Mouse (Mus musculus) embryonic fibroblast, embryonic 13.5 days (primary cell): ENCODE data around the gene Rpl32. TPM values are rescaled to one million over a fixed set of nuclear protein-coding genes. Genes with fewer than 3 reads are reported as not detected.
A peak's percentile ranks its signal among the peaks of the same experiment; 100 is the strongest.

Experiments used
- H3K27ac ChIP-seq: 2 replicates; pipeline ENCODE4 v1.5.1; 2012; ENCODE audit warnings: low read length, control low read depth, inconsistent platforms; ENCODE audit not compliant: insufficient read depth
- H3K4me1 ChIP-seq: 2 replicates; pipeline ENCODE4 v1.6.1; 2011; ENCODE audit warnings: low read length; ENCODE audit not compliant: control insufficient read depth, insufficient read depth
- H3K4me3 ChIP-seq: 2 replicates; pipeline ENCODE4 v1.5.1; 2011; ENCODE audit warnings: mild to moderate bottlenecking, control low read depth, low read length; ENCODE audit not compliant: insufficient read depth
- CTCF ChIP-seq: IDR thresholded peaks from 2 replicates; pipeline ENCODE4 v1.5.1; 2011; ENCODE audit warnings: mild to moderate bottlenecking, control low read depth, low read length, moderate library complexity, borderline replicate concordance; ENCODE audit not compliant: insufficient read depth
- POLR2A ChIP-seq: IDR thresholded peaks from 2 replicates; pipeline ENCODE4 v1.6.1; 2011; ENCODE audit warnings: low read depth, mild to moderate bottlenecking, control low read depth, low read length, moderate library complexity
- polyA plus RNA-seq: library from polyadenylated mRNA; stranded (reverse); fragments of >200 nt; gene quantifications from 2 replicates; pipeline ENCODE4 v1.2.4, GENCODE M21; 2011; ENCODE audit warnings: low read depth; ENCODE audit not compliant: missing spikeins, insufficient read length

Gene Rpl32
- polyA plus RNA-seq, 1 experiment = 2,350 TPM

DNA sequence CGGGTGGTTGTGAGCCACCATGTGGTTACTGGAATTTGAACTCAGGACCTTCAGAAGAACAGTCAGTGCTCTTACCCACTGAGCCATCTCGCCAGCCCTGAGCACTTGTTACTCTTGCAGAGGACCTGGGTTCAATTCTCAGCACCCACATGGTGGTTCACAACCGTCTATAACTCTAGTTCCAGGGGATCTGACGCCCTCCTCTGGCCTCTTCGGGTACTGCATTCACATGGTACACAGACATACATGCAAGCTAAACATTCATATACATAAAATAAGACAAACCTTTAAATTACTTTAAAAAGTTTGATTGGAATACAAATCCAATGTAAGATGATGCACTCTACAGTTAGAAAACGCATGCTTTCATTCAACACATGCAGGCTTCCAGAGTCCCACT is 36.3 kb downstream of the Rpl32 start:
- peaks cover 13% of the 10 kb centered on the region; the same call in 1 of the 2 replicates for H3K4me1 ChIP-seq
- no peak overlapping the region for H3K27ac ChIP-seq
- no peak overlapping the region for H3K4me3 ChIP-seq
- no peak for TF ChIP-seq POLR2A
- no peak for TF ChIP-seq CTCF

DNA sequence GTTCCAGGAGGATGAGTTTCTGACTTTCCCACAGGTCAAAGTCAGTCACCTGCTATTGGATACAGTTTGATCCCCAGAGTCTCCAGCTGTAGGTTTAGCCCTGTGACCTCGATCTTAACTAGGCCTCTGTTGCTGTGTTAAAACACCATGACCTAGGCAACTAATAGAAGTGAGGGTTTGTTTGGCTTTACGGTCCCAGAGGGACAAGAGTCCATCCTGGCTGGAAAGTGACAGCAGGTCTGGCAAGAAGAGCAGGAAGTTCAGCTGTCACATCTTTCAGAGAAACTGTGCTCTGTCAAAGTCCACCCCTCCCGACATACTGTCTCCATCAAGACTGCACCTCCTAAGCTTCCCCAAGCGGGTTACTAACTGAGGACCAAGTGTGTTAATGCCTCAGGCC is 37.7 kb downstream of the Rpl32 start:
- no peak overlapping the region for H3K4me3 ChIP-seq
- TF ChIP-seq CTCF (no peak), POLR2A (no peak)
- no peak overlapping the region for H3K27ac ChIP-seq
- peaks cover 9% of the 10 kb centered on the region; the same call in 1 of the 2 replicates for H3K4me1 ChIP-seq

DNA sequence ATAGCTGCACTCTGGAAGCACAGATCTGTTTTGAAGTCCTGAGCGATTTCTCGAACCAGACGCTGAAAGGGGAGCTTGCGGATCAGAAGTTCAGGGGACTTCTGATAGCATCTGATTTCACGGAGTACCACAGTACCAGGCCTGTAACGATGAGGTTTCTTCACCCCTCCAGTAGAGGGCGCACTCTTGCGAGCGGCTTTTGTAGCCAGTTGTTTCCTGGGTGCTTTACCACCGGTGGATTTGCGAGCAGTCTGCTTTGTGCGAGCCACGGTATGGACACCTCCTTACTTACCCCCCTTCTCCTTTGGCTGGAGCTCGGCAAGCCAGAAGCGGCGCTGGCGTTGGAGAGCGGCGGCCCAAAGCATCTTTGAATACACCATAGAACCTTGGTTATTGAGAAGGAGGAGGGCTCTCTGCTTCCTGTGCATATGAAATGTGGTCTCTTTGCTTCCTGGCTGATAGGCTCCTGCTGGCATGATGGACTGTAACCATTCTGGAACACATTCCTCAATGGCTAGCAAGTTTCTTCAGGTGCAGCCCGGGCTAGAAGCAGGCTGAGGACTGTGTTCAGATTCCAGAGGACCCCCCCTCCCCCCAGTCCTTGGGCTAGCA is 38.4 kb downstream of the Rpl32 start:
- H3K4me1 ChIP-seq = peaks cover 5% of the 10 kb centered on the region; the same call in 1 of the 2 replicates

DNA sequence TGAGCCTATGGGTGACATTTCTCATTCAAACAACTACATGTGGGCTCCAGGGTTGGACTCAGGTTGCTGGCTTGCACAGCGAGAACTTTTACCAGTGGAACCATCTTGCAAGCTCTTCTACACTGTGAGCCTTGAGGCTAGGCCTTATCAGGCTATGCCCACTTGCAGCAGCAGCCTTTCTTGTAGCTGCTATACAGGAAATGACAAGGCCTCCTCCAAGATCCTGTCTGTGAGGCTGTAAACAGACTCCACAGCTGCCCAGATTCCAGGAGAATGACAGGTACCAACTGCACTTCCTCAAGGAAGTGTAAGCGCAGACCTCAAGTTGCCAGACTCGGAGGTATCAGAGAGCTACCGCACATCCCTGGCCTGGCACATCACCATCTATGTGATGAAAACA is 40.3 kb downstream of the Rpl32 start:
- no peak overlapping the region for H3K27ac ChIP-seq
- no peak for TF ChIP-seq CTCF
- no peak for TF ChIP-seq POLR2A

More for the DNA sequence above, 38.4 kb downstream of the Rpl32 start:
- Histone ChIP-seq H3K4me3 (no peak overlapping the region), H3K27ac (no peak overlapping the region)
- TF ChIP-seq POLR2A (no peak), CTCF (no peak)

DNA sequence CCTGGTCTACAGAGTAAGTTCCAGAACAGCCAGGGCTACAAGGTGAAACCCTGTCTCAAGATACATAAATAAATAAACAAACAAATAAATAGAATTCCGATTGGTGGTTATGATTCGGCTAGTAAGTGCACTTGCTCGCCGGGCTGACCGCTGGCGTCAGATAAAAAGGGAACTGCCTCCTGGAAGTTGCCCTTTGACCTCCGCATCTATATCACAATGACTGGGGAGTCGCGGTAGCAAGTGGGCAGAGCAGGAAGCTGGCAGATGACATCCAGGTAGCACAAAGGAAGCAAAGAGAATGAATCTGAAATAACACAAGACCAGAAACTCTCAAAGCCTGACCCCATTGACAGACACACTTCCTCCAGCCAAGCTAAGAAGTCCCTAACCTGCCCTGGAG is 41.2 kb downstream of the Rpl32 start:
- H3K27ac ChIP-seq = no peak overlapping the region
- H3K4me1 ChIP-seq = peaks cover 8% of the 10 kb centered on the region
- H3K4me3 ChIP-seq = no peak overlapping the region
- TF ChIP-seq POLR2A (no peak), CTCF (no peak)

More for the DNA sequence above, 40.3 kb downstream of the Rpl32 start:
- Histone ChIP-seq H3K4me1 (peaks cover 5% of the 10 kb centered on the region; the same call in 1 of the 2 replicates), H3K4me3 (no peak overlapping the region)

DNA sequence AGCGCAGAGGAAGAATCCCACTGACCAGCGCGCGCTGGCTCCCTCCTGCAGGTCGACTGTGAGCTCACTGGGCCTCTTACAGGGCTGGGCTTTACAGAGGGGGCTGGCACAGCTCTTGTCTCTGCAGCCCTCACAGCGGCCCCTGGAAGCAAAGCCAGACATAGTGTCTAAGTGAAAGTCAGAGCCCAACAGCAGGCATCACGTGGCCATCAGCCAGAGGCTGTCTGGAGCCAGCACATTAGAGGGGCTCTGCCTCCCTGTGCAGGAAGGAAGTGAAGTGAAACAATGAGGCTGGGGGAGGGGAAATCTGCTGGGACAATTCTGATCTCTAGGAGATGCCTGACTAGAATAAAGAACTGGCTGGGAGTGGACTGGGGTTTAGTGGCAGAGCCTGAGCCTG is 44.4 kb downstream of the Rpl32 start:
- no peak overlapping the region for H3K27ac ChIP-seq
- no peak overlapping the region for H3K4me3 ChIP-seq
- peaks cover 14% of the 10 kb centered on the region for H3K4me1 ChIP-seq
- TF ChIP-seq POLR2A (no peak), CTCF (no peak)

DNA sequence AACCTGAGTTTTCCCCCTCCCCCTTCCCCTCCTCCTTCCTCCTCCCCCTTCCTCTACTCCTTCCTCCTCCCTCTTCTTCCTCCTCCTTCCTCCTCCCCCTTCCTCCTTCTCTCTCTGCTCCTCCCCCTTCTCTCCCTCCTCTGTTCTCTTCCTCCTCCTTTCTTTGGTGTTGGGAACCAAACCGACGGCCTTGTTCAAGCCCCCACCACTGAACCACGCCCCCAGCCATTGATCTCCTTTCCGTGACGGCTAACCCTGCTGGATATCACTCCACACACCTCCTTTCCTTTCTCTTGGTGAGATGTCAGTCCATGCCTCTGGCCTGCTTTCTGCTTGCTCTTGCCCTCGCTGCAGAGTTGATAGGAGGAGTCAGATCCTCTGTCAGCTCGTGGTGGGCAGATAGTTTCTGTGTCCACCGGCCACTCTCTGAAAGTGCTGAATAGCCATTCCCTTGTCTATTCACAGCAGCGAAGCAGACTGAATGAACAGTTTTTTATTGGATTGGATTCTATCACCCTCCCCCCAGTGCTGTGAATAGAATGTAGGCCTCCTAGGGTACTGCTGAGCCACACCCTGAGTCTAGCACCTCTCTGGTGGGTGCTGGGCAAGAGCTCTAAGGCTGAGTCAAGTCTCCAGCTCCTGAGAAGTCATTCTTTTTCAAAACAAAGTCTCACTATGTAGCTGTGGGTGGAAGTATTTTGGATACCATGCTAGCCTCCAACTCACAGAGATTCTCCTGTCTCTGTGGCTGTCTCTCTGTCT is 46.4 kb downstream of the Rpl32 start, which contains the start of gene Tmem40:
Gene Tmem40 (minus strand): TSS at position 416 of the 762 bp plus-strand sequence.
- TF ChIP-seq CTCF = no peak
- TF ChIP-seq POLR2A = no peak
- peaks cover 8% of the 10 kb centered on the region for H3K4me1 ChIP-seq
- H3K4me3 ChIP-seq = no peak within 1 kb of the TSS
- peak within 1 kb of the TSS; percentile 62 for H3K27ac ChIP-seq

DNA sequence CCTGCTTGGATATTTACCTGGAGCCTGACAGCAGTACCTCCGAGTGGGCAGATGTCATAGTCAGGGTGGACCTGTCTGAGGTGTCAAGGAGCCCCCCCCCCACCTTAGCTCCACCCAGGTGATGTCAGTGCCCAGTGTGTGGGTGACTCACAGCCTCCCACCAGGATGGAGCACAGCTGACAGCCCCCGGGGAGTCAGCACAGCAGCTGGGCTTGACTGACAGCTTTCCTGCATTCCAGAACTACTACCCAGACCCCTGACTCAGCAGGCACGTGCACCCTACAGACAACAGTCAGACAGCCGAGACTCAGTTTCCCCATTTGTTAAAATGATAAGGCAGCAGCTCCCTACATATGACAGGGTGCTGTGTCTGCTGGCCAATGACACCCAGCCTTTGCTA is 47.6 kb downstream of the Rpl32 start:
- Histone ChIP-seq H3K4me1 (peaks cover 8% of the 10 kb centered on the region), H3K27ac (no peak overlapping the region), H3K4me3 (no peak overlapping the region)
- TF ChIP-seq CTCF (no peak), POLR2A (no peak)

DNA sequence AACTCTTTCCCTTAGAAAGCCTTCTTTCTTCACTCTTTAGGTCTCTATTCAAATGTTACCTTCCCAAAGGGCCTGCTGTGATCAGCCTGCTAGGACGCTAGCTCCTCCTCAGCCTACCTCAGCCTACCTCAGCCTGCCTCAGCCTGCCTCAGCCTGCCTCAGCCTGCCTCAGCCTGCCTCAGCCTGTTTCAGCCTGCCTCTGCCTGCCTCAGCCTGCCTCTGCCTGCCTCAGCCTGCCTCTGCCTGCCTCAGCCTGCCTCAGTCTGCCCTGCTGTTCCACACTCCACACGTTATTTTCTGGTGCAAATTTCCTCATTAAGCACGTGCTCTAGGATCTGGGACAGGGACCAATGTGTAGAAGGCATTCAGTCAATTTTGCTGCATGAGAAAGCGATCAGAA is 48.4 kb downstream of the Rpl32 start:
- TF ChIP-seq CTCF = no peak
- no peak for TF ChIP-seq POLR2A
- H3K4me3 ChIP-seq = no peak overlapping the region
- no peak overlapping the region for H3K27ac ChIP-seq
- peaks cover 8% of the 10 kb centered on the region for H3K4me1 ChIP-seq

DNA sequence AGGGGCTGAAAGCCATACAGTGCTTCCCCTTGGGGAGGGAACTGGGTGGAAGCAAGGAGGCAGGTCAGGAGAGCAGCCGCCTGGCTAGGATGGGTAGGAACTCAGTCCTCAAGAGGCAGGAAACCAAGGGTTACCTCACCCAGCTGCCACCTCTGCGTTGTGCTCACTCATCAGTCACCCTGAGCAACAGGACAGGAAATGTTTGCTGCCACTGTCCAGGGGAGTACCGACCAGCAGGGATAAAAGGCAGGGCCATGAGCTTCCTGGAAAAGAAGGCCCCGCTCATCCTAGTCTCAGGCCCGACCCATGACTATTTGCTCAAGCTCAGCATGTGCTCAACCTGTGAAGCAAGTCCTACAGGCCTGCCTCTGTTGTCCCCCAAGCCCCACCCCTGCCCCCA is 49.1 kb downstream of the Rpl32 start:
- H3K27ac ChIP-seq = no peak overlapping the region
- TF ChIP-seq CTCF (no peak), POLR2A (no peak)
- no peak overlapping the region for H3K4me3 ChIP-seq
- peaks cover 8% of the 10 kb centered on the region for H3K4me1 ChIP-seq

DNA sequence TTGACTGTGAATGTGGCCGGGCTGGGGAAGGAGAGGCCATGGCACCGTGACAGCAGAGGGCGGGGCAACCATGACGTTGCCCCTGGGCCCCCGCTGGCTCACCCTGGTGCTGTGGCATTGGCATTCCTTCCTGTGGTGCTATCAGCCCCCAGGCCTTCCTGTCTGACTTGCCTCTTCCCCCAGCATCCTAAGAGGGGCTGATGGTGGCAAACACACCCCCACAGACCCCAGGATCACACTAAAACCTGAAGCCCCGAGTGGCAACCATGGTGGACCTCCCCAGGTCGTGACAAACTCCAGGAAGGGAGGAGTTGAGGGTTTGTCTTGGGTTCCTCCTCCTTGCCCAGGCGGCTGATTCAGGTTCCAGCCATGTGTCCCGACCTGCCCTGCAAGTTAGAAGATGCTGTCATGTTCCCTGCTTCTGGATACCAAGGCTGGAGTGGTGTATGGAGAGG is 49.5 kb downstream of the Rpl32 start:
- Histone ChIP-seq H3K4me3 (no peak overlapping the region), H3K4me1 (peaks cover 8% of the 10 kb centered on the region), H3K27ac (no peak overlapping the region)
- no peak for TF ChIP-seq CTCF
- no peak for TF ChIP-seq POLR2A
